In genomic region chr6:146133921-146134320, GRCm38 (mm10) we compare ENCODE assay signal across 28 mouse cellular contexts.
DNase-seq lines count a peak whose midpoint lies in the region; ATAC-seq and TF ChIP-seq lines count a peak whose summit lies in the region.
"Had no signal": no experiment of that assay in that cellular context is flagged by ENCODE, and none has a peak within 500 bp of the region (broad histone marks: within the 10 kb centered on the region; RNA-seq: fewer than 3 reads in every experiment).

No protein-coding gene starts in this region.

- ATAC-seq in heart, embryonic 12.5 days (ENCODE audit: insufficient number of reproducible peaks, low FRiP score) = 0 out of 2 replicates have a peak, but pooled peaks have one; percentile 22
- peak; percentile 61 for ATAC-seq in limb, embryonic 13.5 days (ENCODE audit: low FRiP score, low read depth)
- ATAC-seq in limb, embryonic 14.5 days (ENCODE audit: low FRiP score, low read depth) = peak; percentile 65; the same call in 1 of the 2 replicates
- ATAC-seq in hindbrain, postnatal 0 days = no peak
- ATAC-seq: forebrain, embryonic 15.5 days; inflammation-experienced regulatory T-cells, adult 6 months; liver, embryonic 12.5 days; liver, postnatal 0 days; lung, postnatal 0 days; midbrain, embryonic 15.5 days had no signal

- no peak for TF ChIP-seq EP300 in heart, adult 2 months (IDR thresholded peaks at IDR 0.05; ENCODE audit: insufficient read depth, low read depth, low read length)

- peaks cover 23% of the 10 kb centered on the region for H3K4me1 ChIP-seq in heart, embryonic 12.5 days (replicated peaks)
- no peaks in the 10 kb centered on the region for H3K4me1 ChIP-seq in heart, adult 2 months (ENCODE audit: control insufficient read depth, insufficient read depth, low read length)
- 0 out of 2 replicates have a peak, but pooled peaks cover 19% of the 10 kb centered on the region for H3K4me1 ChIP-seq in limb, embryonic 13.5 days
- peaks cover 14% of the 10 kb centered on the region; the same call in 1 of the 2 replicates for H3K4me1 ChIP-seq in limb, embryonic 10.5 days
- peaks cover 7% of the 10 kb centered on the region; the same call in 1 of the 2 replicates for H3K4me1 ChIP-seq in limb, embryonic 14.5 days (ENCODE audit: control insufficient read depth, insufficient read depth, low read length)
- H3K4me1 ChIP-seq in hindbrain, postnatal 0 days (ENCODE audit: insufficient read depth, low read length) = peaks cover 12% of the 10 kb centered on the region
- H3K4me1 ChIP-seq: liver, embryonic 12.5 days had no signal

- no peaks in the 10 kb centered on the region for H3K79me2 ChIP-seq in heart, adult 2 months (replicated peaks; ENCODE audit: control insufficient read depth, insufficient read depth, low read length)
- H3K79me2 ChIP-seq in C2C12 (ENCODE audit: control insufficient read depth, insufficient read depth) = no peaks in the 10 kb centered on the region

- H3K9me3 ChIP-seq in heart, embryonic 12.5 days (replicated peaks) = no peaks in the 10 kb centered on the region
- H3K9me3 ChIP-seq in limb, embryonic 13.5 days = no peaks in the 10 kb centered on the region
- no peaks in the 10 kb centered on the region for H3K9me3 ChIP-seq in limb, embryonic 10.5 days (replicated peaks)
- H3K9me3 ChIP-seq in limb, embryonic 14.5 days (ENCODE audit: control insufficient read depth, low read length) = no peaks in the 10 kb centered on the region
- H3K9me3 ChIP-seq in hindbrain, postnatal 0 days (ENCODE audit: low read length) = no peaks in the 10 kb centered on the region
- H3K9me3 ChIP-seq: forebrain, embryonic 10.5 days; forebrain, embryonic 15.5 days; hindbrain, embryonic 13.5 days; limb, embryonic 12.5 days; liver, embryonic 12.5 days; midbrain, embryonic 15.5 days; neural tube, embryonic 13.5 days had no signal

- WGBS in heart, embryonic 12.5 days = 28% methylated on average over 8 of the region's 8 CpGs
- WGBS in heart, adult 2 months = 49% methylated on average over 8 of the region's 8 CpGs
- WGBS in limb, embryonic 13.5 days = 45% methylated on average over 8 of the region's 8 CpGs
- WGBS in limb, embryonic 10.5 days = 89% methylated on average over 8 of the region's 8 CpGs
- WGBS in limb, embryonic 14.5 days = 36% methylated on average over 8 of the region's 8 CpGs
- 50% methylated on average over 8 of the region's 8 CpGs for WGBS in hindbrain, postnatal 0 days

- no peak overlapping the region for H3ac ChIP-seq in C2C12 (ENCODE audit: control insufficient read depth, insufficient read length, low read depth)

- no peaks in the 10 kb centered on the region for H3K27me3 ChIP-seq in heart, embryonic 12.5 days (replicated peaks)
- H3K27me3 ChIP-seq in heart, adult 2 months (ENCODE audit: control insufficient read depth, insufficient read depth, low read length) = no peaks in the 10 kb centered on the region
- H3K27me3 ChIP-seq in limb, embryonic 13.5 days = no peaks in the 10 kb centered on the region
- H3K27me3 ChIP-seq in limb, embryonic 10.5 days (ENCODE audit: low read depth, poor library complexity, severe bottlenecking) = no peaks in the 10 kb centered on the region
- H3K27me3 ChIP-seq in C2C12 (ENCODE audit: control insufficient read depth, insufficient read depth, insufficient read length) = no peaks in the 10 kb centered on the region
- H3K27me3 ChIP-seq in limb, embryonic 14.5 days (ENCODE audit: control insufficient read depth, insufficient read depth, low read length) = no peaks in the 10 kb centered on the region
- H3K27me3 ChIP-seq in hindbrain, postnatal 0 days (ENCODE audit: insufficient read depth, low read length) = no peaks in the 10 kb centered on the region
- H3K27me3 ChIP-seq: forebrain, embryonic 15.5 days; hindbrain, embryonic 13.5 days; limb, embryonic 12.5 days; liver, embryonic 12.5 days; midbrain, embryonic 15.5 days; neural tube, embryonic 13.5 days had no signal

- H3K4me3 ChIP-seq in heart, embryonic 12.5 days = no peak overlapping the region
- H3K4me3 ChIP-seq in heart, adult 2 months = no peak overlapping the region
- no peak overlapping the region for H3K4me3 ChIP-seq in limb, embryonic 13.5 days
- no peak overlapping the region for H3K4me3 ChIP-seq in limb, embryonic 10.5 days
- no peak overlapping the region for H3K4me3 ChIP-seq in C2C12 (ENCODE audit: insufficient read depth, poor library complexity, severe bottlenecking)
- H3K4me3 ChIP-seq in limb, embryonic 14.5 days (replicated peaks; ENCODE audit: low read length) = no peak overlapping the region
- H3K4me3 ChIP-seq in hindbrain, postnatal 0 days (ENCODE audit: low read length) = no peak overlapping the region
- H3K4me3 ChIP-seq: forebrain, embryonic 10.5 days; forebrain, embryonic 15.5 days; hindbrain, embryonic 13.5 days; limb, embryonic 12.5 days; liver, embryonic 12.5 days; midbrain, embryonic 15.5 days; neural tube, embryonic 13.5 days had no signal

- no peaks in the 10 kb centered on the region for H3K79me3 ChIP-seq in C2C12 (ENCODE audit: low read depth)

- no peak for DNase-seq in heart, adult 2 months
- no peak for DNase-seq in limb, embryonic 10.5 days (ENCODE audit: low spot score)
- DNase-seq in limb, embryonic 14.5 days (ENCODE audit: low spot score) = peak; percentile 52
- no peak for DNase-seq in hindbrain, postnatal 0 days (ENCODE audit: low spot score)
- DNase-seq: adrenal gland, adult 8-10 months; cerebellum, postnatal 14 days; gastrocnemius, postnatal 25 days; heart, adult 18-20 months; heart, postnatal 14 days; kidney, adult 11 months; kidney, postnatal 14 days; layer of hippocampus, adult 9-11 months; liver, postnatal 0 days; right cerebral cortex, postnatal 4 days had no signal

- TF ChIP-seq POLR2A in heart, adult 2 months (IDR thresholded peaks at IDR 0.05; ENCODE audit: insufficient read depth, low read depth, low read length) = no peak
- TF ChIP-seq POLR2A in limb, embryonic 14.5 days (IDR thresholded peaks at IDR 0.05; ENCODE audit: borderline replicate concordance, extremely low read depth, insufficient read depth, insufficient read length) = no peak

- no peak for TF ChIP-seq CTCF in heart, adult 2 months (IDR thresholded peaks at IDR 0.05)
- TF ChIP-seq CTCF in C2C12 (IDR thresholded peaks at IDR 0.05; ENCODE audit: control insufficient read depth, insufficient read depth, insufficient read length) = no peak
- no peak for TF ChIP-seq CTCF in hindbrain, postnatal 0 days (IDR thresholded peaks at IDR 0.05; ENCODE audit: low read depth)

- intact Hi-C loops in heart, adult 2 months (cut with DNase I) = no loop called here

- H3K9ac ChIP-seq in heart, embryonic 12.5 days = no peak overlapping the region
- H3K9ac ChIP-seq in heart, adult 2 months (ENCODE audit: low read depth, low read length) = no peak overlapping the region
- no peak overlapping the region for H3K9ac ChIP-seq in limb, embryonic 13.5 days
- no peak overlapping the region for H3K9ac ChIP-seq in limb, embryonic 14.5 days (ENCODE audit: low read depth, low read length, severe bottlenecking)
- no peak overlapping the region for H3K9ac ChIP-seq in hindbrain, postnatal 0 days (replicated peaks; ENCODE audit: low read length)
- H3K9ac ChIP-seq: forebrain, embryonic 15.5 days; hindbrain, embryonic 13.5 days; limb, embryonic 12.5 days; liver, embryonic 12.5 days; liver, postnatal 0 days; midbrain, embryonic 15.5 days; neural tube, embryonic 13.5 days had no signal

- H3K36me3 ChIP-seq in heart, embryonic 12.5 days = peaks cover 1% of the 10 kb centered on the region; the same call in 1 of the 2 replicates
- H3K36me3 ChIP-seq in heart, adult 2 months (ENCODE audit: control insufficient read depth, insufficient read depth, low read length) = no peaks in the 10 kb centered on the region
- no peaks in the 10 kb centered on the region for H3K36me3 ChIP-seq in limb, embryonic 13.5 days
- H3K36me3 ChIP-seq in limb, embryonic 10.5 days = no peaks in the 10 kb centered on the region
- no peaks in the 10 kb centered on the region for H3K36me3 ChIP-seq in C2C12 (ENCODE audit: control insufficient read depth, insufficient read depth)
- no peaks in the 10 kb centered on the region for H3K36me3 ChIP-seq in limb, embryonic 14.5 days (ENCODE audit: control insufficient read depth, insufficient read depth, low read length)
- H3K36me3 ChIP-seq in hindbrain, postnatal 0 days (ENCODE audit: insufficient read depth, low read length) = no peaks in the 10 kb centered on the region
- H3K36me3 ChIP-seq: forebrain, embryonic 10.5 days; forebrain, embryonic 15.5 days; hindbrain, embryonic 13.5 days; limb, embryonic 12.5 days; liver, embryonic 12.5 days; midbrain, embryonic 15.5 days; neural tube, embryonic 13.5 days had no signal

- no peak overlapping the region for H3K4me2 ChIP-seq in heart, embryonic 12.5 days
- H3K4me2 ChIP-seq in limb, embryonic 13.5 days (replicated peaks) = no peak overlapping the region
- no peak overlapping the region for H3K4me2 ChIP-seq in limb, embryonic 14.5 days (replicated peaks; ENCODE audit: low read depth, low read length, severe bottlenecking)
- no peak overlapping the region for H3K4me2 ChIP-seq in hindbrain, postnatal 0 days (ENCODE audit: low read depth, low read length)
- H3K4me2 ChIP-seq: forebrain, embryonic 15.5 days; hindbrain, embryonic 13.5 days; limb, embryonic 12.5 days; liver, embryonic 12.5 days; midbrain, embryonic 15.5 days; neural tube, embryonic 13.5 days had no signal

- no peak overlapping the region for H3K27ac ChIP-seq in heart, embryonic 12.5 days (ENCODE audit: poor library complexity, severe bottlenecking)
- H3K27ac ChIP-seq in heart, adult 2 months = no peak overlapping the region
- H3K27ac ChIP-seq in limb, embryonic 13.5 days = no peak overlapping the region
- no peak overlapping the region for H3K27ac ChIP-seq in limb, embryonic 10.5 days
- 0 out of 2 replicates have a peak overlapping the region, but pooled peaks have one; percentile 33 for H3K27ac ChIP-seq in limb, embryonic 14.5 days (replicated peaks; ENCODE audit: low read depth, low read length)
- H3K27ac ChIP-seq in hindbrain, postnatal 0 days = no peak overlapping the region
- H3K27ac ChIP-seq: forebrain, embryonic 10.5 days; forebrain, embryonic 15.5 days; hindbrain, embryonic 13.5 days; limb, embryonic 12.5 days; liver, embryonic 12.5 days; macrophage; midbrain, embryonic 15.5 days; neural tube, embryonic 13.5 days; stomach, postnatal 0 days had no signal

TF ChIP-seq in C2C12, 6 proteins besides CTCF, POLR2A, EP300 and RAD21:
- TF ChIP-seq MAX (IDR thresholded peaks at IDR 0.05) = no peak
- TF ChIP-seq FOSL1 (IDR thresholded peaks at IDR 0.05; ENCODE audit: insufficient read depth, low read length, poor library complexity, severe bottlenecking) = peak; percentile 50
- TF ChIP-seq MYOD1 (IDR thresholded peaks at IDR 0.05; ENCODE audit: control insufficient read depth, insufficient read length, low read depth) = peak; percentile 29
